Mouse (Mus musculus): ENCODE measurements around the gene Serpinb13.
"Not testable (repeated sequence)": the region's sequence is repeated elsewhere in the genome, so short reads cannot be mapped to it uniquely, and the experiment has no call there.

Serpinb13 gene

DNA sequence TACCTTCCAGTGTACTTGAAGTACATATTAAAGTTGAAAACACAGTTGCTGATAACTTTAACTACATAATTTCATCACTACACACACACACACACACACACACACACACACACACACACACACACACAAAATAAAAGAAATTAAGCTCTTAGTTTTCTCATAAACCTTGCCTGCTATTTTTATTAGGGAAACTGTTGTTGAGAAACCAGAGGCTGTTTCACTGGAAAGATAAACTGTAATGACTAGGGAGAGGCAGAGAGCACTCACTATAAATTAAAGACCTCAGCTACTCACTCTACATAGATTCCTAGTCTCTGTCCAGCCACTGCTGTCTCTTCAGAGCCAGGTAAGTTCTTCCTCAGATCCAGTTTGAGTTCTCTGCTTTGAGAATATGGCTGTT is at the start of gene Serpinb13:
Serpinb13 (plus strand) TSS at position 301 of the 400 bp plus-strand sequence.
- DNase-seq (ENCODE audit: low spot score in 2 of 2): no peak

DNA sequence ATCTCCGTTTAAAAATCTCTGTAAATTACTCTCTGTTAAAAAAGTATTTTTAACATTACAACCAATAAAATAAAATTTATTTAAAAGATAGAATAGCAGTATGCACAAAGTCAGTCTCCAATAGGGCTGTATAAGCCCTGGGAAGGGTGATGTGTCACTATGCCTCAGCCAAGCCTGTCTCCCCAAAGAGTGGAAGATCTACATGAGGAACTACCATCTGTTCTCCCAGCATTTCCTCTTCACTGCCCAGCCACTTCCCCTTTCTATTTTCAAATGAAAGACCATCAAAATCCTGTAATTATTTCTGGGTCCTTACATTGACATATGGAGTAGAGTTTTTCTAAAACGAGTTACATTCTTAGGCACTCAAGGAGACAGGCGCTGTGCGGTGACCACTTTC is 48.8 kb upstream of the Serpinb13 start:
- DNase-seq (ENCODE audit: low spot score in 2 of 2): no peak

DNA sequence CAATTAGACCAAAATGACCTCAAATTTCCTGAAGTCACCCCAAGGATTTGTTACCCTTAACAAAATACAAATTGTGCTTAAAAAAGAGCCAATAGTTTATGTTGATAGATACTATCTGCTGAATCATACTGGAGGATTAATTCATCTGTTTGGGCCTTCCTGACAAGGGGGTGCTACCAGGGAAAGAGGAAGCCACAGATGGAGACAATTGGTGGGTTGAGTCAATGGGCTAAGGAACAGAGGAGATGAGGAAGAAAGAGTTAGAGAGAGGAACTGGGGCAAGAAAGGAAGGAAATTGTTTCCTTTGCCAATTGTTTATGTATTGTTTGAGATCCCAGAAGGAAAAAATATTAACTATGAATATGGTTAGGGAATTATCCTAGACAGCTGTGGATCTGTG is 47.1 kb upstream of the Serpinb13 start:
- no peak for DNase-seq (ENCODE audit: low spot score in 2 of 2)

DNA sequence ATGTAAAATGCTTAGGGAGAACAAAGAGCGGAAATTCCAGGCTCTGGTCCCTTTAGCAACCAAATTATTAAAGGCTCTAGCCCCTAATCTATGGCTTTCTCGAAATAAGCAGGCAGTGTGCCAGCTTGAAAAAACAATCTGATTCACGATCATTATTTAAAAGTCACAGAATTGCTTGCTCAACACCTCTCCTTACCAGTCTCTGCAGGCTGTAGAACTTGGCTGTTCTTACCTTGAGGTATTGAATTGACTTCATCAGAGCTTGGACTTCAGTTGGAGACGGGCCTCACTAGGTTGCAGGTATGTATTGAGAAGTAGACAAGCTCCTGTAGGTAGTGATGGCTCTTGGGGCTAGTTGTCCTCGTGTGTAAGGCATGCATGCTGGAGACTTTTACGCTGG is 46.5 kb upstream of the Serpinb13 start, which contains the start of gene Serpinb12:
Serpinb12 (plus strand) TSS at position 185 of the 400 bp plus-strand sequence.
- DNase-seq (ENCODE audit: low spot score in 2 of 2): no peak

DNA sequence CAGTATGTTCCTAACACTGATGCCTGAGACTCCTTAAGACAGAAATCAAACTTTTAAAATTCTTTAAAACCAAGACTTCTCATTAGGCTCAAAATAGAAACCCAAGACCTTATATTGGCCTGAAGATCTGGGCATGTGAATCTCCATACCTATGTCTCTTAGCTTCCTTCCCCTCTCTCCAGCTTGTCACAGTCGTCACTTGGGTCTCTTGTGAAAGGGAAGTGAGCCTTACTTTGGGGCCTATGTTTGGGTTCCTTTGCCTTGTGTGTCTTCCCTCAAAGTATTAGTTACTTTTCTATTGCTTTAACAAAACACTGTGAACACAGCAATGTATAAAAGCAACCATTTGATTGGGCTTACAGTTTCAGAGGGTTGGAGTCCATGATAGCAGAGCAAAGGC is 33.6 kb upstream of the Serpinb13 start:
- DNase-seq (ENCODE audit: low spot score in 2 of 2): no peak

DNA sequence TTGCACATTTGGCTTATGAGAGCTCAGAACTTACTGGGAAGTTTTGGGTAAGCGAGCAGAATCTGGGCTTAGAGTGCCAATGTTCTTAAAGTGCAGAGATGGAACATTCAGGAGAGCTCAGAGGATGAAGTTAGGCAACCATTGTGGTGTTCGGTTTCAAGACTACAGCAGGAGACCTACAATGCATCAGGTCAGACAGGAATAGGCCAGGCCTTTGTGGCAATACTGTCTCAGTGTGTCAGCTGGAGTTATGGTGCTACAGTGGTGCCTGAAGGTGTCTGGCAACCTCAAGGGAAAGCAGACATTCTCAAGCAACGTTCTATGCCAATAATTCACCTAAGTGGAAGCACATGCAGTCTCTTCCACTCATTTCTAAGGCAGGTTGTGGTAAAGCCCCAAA is 20.8 kb upstream of the Serpinb13 start:
- DNase-seq (ENCODE audit: low spot score in 2 of 2): no peak

DNA sequence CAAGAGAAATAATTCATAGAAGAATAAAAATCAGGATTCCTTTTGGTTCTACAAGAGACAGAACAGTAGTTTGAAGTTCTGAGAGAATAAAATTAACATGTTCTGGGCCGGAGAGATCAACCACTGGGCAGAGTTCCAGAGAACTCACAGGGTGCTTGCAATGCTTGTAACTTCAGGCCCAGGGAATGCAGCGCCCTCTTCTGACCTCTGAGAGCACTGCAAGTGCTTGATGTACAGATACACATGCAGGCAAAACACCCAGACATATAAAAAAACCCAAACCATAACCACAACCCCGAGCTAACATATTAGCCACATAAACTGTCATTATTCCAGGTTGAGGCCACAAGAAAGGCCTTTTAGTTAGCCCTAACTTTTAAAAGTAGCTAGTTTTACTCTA is 19.8 kb upstream of the Serpinb13 start:
- DNase-seq (ENCODE audit: low spot score in 2 of 2): peak in 1 of 2 experiments; percentile 10

DNA sequence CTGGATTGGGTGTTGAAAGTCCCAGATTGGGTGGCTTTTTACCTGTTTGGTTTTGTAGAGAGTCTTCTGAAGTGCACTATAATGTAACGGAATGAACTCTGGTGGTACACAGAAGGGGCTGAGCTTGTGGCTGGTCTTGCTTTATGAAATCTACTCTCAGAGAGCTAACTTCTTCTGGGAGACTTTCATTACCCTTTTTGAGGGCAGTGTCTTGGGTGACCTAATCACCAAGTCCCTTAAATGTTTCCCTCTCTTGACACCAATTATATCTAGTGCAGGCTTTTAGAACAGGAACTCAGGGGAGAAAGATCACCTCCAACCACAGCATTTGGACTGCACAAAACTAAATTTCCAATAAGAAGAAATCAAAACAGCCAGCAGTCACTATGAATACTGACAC is 2.3 kb downstream of the Serpinb13 start:
- DNase-seq (ENCODE audit: low spot score in 2 of 2): no peak

DNA sequence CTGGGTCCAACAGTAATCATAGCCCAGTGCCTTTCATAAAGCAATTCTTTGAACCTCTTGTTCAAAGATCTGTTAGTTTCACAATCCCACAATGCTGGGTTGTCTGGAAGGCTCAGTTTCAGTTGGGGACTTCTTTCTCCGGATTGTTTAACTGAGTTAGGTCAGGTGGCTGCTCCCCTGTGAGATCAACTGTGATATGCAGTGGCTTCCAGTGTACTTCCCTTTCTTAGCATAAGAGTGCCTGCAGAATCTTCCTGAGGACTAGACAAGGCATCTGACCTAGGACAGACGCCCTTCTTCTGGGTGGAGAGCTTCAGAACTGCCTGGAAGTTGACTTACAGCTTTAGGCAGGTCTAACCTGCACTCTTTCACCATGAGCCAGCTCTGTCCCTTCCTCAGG is 3.1 kb downstream of the Serpinb13 start:
- DNase-seq (ENCODE audit: low spot score in 2 of 2): no peak

DNA sequence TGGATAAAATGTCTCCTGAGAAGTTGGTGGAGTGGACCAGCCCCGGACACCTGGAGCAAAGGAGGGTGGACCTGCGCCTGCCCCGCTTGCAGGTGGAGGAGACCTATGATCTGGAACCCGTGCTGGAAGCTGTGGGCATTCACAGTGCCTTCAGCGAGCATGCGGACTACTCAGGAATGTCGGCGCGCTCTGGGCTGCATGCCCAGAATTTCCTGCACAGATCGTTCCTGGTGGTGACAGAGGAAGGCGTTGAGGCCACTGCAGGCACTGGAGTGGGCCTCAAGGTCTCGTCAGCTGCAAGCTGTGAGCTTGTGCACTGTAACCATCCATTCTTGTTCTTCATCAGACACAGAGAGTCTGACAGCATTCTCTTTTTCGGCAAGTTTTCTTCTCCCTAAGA is 19.6 kb downstream of the Serpinb13 start:
- DNase-seq (ENCODE audit: low spot score in 2 of 2): no peak

DNA sequence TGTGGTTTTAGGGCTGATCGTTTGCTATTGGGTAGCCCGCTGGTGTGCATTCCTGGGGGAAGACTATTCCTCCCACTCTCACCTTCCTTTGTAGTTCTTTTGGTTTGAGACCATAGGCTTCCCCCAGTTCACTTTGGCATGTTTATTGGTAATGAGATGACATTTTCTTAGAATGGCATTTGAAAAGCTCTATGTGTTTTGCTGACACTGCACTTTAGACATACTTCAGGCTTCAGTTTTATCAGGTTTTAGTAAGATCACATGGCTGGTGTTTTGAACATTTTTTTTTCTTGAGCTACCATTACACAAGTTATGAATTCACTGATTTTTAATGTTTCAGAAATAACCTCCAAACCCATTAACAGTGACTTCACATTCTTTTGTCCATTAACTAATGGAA is 21.0 kb downstream of the Serpinb13 start:
- DNase-seq (ENCODE audit: low spot score in 2 of 2): no peak

DNA sequence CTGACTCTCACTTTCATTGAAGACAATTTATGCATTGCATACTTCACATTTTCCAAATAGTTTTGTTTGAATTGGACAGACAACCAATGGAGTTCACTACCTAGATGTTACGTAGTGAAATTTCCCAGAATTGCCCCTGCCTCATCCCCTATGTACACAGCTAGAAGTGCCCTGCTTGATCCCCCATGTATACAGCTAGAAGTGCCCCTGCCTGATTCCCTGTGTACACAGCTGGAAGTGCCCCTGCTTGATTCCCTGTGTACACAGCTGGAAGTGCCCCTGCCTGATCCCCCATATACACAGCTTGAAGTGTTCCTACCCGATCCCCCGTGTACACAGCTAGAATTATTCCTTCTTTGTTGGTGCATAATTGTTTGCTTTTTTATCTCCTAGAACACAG is 25.5 kb downstream of the Serpinb13 start:
- DNase-seq (ENCODE audit: low spot score in 2 of 2): no peak

DNA sequence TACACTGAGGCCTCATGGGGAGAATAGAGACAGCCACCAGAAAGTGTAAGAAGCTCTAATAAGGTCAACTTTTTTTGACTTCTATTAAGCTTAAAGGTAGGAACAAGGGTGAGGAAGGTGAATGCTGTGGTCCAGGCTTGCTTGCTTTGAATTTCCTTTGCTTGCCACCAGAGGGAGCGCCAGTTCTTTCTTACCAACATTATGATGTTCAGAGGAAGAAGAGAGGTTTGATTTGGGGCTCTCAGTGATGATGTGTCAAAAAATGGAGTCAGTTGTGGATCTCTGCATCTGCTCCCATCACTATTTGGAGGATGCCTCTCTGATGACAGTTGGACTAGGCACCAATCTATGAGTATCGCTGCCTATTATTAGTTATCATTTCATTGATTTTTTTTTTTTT is 33.7 kb downstream of the Serpinb13 start:
- peak in 1 of 2 experiments; percentile 12 for DNase-seq (ENCODE audit: low spot score in 2 of 2)

DNA sequence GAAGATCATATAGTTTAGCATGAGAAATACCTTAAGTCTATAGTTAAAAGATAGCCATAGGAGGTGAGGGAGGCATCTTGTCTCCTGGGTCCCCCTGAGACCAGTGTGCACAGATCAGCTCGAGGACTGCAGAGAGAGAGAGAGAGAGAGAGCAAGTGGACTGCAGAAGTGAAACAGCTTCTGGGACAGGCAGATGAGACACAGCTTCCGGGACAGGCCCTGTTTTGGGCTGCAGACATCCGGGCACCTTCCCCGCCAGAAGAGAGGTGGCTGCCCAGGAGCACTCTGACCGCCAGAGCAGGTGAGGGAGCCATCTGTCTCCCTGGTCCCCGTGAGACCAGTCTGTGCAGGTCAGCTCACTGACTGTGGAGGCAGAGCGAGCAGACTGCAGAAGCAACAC is 34.4 kb downstream of the Serpinb13 start:
- no peak for DNase-seq (ENCODE audit: low spot score in 2 of 2)

DNA sequence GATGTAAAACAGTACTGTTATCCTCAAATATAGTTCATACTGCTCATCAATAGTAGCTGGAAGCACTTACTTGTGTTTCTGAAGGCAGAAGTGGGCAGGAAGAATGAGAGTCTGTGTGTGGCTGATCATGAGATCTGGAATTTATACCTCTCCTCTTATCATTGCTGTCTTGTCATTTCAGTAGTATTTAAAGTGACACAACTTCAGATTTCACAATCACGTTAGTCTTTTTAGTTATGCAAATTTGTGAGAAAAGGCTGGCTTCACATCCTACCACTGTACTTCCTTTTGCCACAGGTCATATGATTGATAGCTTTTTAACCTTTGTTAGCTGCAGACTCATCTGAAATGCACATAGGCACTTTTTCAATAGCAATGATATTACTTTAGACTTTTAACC is 45.1 kb downstream of the Serpinb13 start:
- no peak for DNase-seq (ENCODE audit: low spot score in 2 of 2)

DNA sequence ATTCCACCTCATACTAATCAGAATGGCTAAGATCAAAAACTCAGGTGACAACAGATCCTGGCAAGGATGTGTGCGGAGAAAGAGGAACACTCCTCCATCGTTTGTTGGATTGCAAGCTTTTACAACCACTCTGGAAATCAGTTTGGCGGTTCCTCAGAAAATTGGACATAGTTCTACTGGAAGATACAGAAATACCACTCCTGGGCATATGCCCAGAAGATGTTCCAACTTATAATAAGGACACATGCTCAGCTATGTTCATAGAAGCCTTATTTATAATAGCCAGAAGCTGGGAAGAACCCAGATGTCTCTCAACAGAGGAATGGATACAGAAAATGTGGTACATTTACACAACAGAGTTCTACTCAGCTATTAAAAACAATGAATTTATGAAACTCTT is 53.5 kb downstream of the Serpinb13 start:
- DNase-seq (ENCODE audit: low spot score in 2 of 2): not testable (repeated sequence)

All from thymus, postnatal 10 days (tissue).